Mouse (Mus musculus): Measurements from ENCODE around the gene Setd1a. TPM values are rescaled to one million over a fixed set of nuclear protein-coding genes. Genes with fewer than 3 reads are reported as not detected.
"Not testable (repeated sequence)": the region's sequence is repeated elsewhere in the genome, so short reads cannot be mapped to it uniquely, and the experiment has no call there.

Gene Setd1a
- polyA plus RNA-seq, 1 experiment from 2014 or later, result 26.0 TPM

GRCm38 (mm10) chr7:127824176-127824871 is 47.9 kb downstream of the Setd1a start, which contains the start of the genes Stx4a and Stx1b:
Stx4a (plus strand) TSS chr7:127824294.
Stx1b (minus strand) TSS chr7:127824549.
- 0 out of 2 replicates have a peak, but pooled peaks cover 6% of the 10 kb centered on the region for H3K4me1 ChIP-seq (replicated peaks; ENCODE audit: control insufficient read depth, insufficient read depth, low read length)
- ATAC-seq (replicated peaks; ENCODE audit: low FRiP score) (peak; percentile 32; the same call in 1 of the 2 replicates), DNase-seq (ENCODE audit: low spot score) (no peak)
- H3K9me3 ChIP-seq (ENCODE audit: control insufficient read depth, low read length), result no peaks in the 10 kb centered on the region
- H3K4me2 ChIP-seq, result peak within 1 kb of the TSS; percentile 67
- peak within 1 kb of the TSS; percentile 53 for H3K9ac ChIP-seq (ENCODE audit: low read depth, low read length)
- WGBS, result 9% methylated on average over 33 of the region's 38 CpGs
- H3K4me3 ChIP-seq (ENCODE audit: low read depth, low read length), result peak within 1 kb of the TSS; percentile 55
- no peaks in the 10 kb centered on the region for H3K36me3 ChIP-seq (ENCODE audit: control insufficient read depth, insufficient read depth, low read length)
- H3K27ac ChIP-seq (ENCODE audit: low read depth, low read length), result no peak within 1 kb of the TSS
- no peaks in the 10 kb centered on the region for H3K27me3 ChIP-seq (replicated peaks; ENCODE audit: control insufficient read depth, insufficient read depth, low read length)

- Histone ChIP-seq H3K9me3 (ENCODE audit: control insufficient read depth, low read length) (no peaks in the 10 kb centered on the region), H3K9ac (ENCODE audit: low read depth, low read length) (no peak overlapping the region), H3K36me3 (ENCODE audit: control insufficient read depth, insufficient read depth, low read length) (no peaks in the 10 kb centered on the region), H3K4me2 (no peak overlapping the region), H3K4me1 (replicated peaks; ENCODE audit: control insufficient read depth, insufficient read depth, low read length) (no peaks in the 10 kb centered on the region), H3K27me3 (replicated peaks; ENCODE audit: control insufficient read depth, insufficient read depth, low read length) (no peaks in the 10 kb centered on the region), H3K4me3 (ENCODE audit: low read depth, low read length) (no peak overlapping the region), H3K27ac (ENCODE audit: low read depth, low read length) (no peak overlapping the region)
- WGBS, result 85% methylated on average over 2 of the region's 2 CpGs
- DNase-seq (ENCODE audit: low spot score), result no peak
- no peak for ATAC-seq (replicated peaks; ENCODE audit: low FRiP score)
These were observed 59.1 kb downstream of the Setd1a start for GRCm38 (mm10) chr7:127835550-127835949.

- H3K9me3 ChIP-seq (ENCODE audit: control insufficient read depth, low read length), result no peaks in the 10 kb centered on the region
- no peak overlapping the region for H3K27ac ChIP-seq (ENCODE audit: low read depth, low read length)
- H3K9ac ChIP-seq (ENCODE audit: low read depth, low read length), result no peak overlapping the region
- no peaks in the 10 kb centered on the region for H3K27me3 ChIP-seq (replicated peaks; ENCODE audit: control insufficient read depth, insufficient read depth, low read length)
- DNase-seq (ENCODE audit: low spot score), result no peak
- H3K4me3 ChIP-seq (ENCODE audit: low read depth, low read length), result no peak overlapping the region
- H3K4me1 ChIP-seq (replicated peaks; ENCODE audit: control insufficient read depth, insufficient read depth, low read length), result peaks cover 7% of the 10 kb centered on the region
- no peak for ATAC-seq (replicated peaks; ENCODE audit: low FRiP score)
- H3K4me2 ChIP-seq, result no peak overlapping the region
- 93% methylated on average over 5 of the region's 5 CpGs for WGBS
- no peaks in the 10 kb centered on the region for H3K36me3 ChIP-seq (ENCODE audit: control insufficient read depth, insufficient read depth, low read length)
These were observed 61.0 kb downstream of the Setd1a start for GRCm38 (mm10) chr7:127837473-127837872.

GRCm38 (mm10) chr7:127837878-127838277 is 61.4 kb downstream of the Setd1a start:
- WGBS, result 83% methylated on average over 4 of the region's 4 CpGs
- H3K4me3 ChIP-seq (ENCODE audit: low read depth, low read length); DNase-seq (ENCODE audit: low spot score); H3K9ac ChIP-seq (ENCODE audit: low read depth, low read length); ATAC-seq (replicated peaks; ENCODE audit: low FRiP score); H3K9me3 ChIP-seq (ENCODE audit: control insufficient read depth, low read length); H3K4me1 ChIP-seq (replicated peaks; ENCODE audit: control insufficient read depth, insufficient read depth, low read length); H3K36me3 ChIP-seq (ENCODE audit: control insufficient read depth, insufficient read depth, low read length); H3K27me3 ChIP-seq (replicated peaks; ENCODE audit: control insufficient read depth, insufficient read depth, low read length); H3K4me2 ChIP-seq; H3K27ac ChIP-seq (ENCODE audit: low read depth, low read length): not testable (repeated sequence)

GRCm38 (mm10) chr7:127840031-127840430 is 63.6 kb downstream of the Setd1a start:
- H3K9me3 ChIP-seq (ENCODE audit: control insufficient read depth, low read length); H3K4me3 ChIP-seq (ENCODE audit: low read depth, low read length); H3K27ac ChIP-seq (ENCODE audit: low read depth, low read length); H3K9ac ChIP-seq (ENCODE audit: low read depth, low read length); H3K4me2 ChIP-seq; H3K27me3 ChIP-seq (replicated peaks; ENCODE audit: control insufficient read depth, insufficient read depth, low read length); DNase-seq (ENCODE audit: low spot score); H3K4me1 ChIP-seq (replicated peaks; ENCODE audit: control insufficient read depth, insufficient read depth, low read length); ATAC-seq (replicated peaks; ENCODE audit: low FRiP score): not testable (repeated sequence)
- WGBS, result 81% methylated on average over 2 of the region's 2 CpGs
- peaks cover 14% of the 10 kb centered on the region for H3K36me3 ChIP-seq (ENCODE audit: control insufficient read depth, insufficient read depth, low read length)

GRCm38 (mm10) chr7:127840886-127841285 is 64.4 kb downstream of the Setd1a start:
- Histone ChIP-seq H3K4me2 (peak overlapping the region; percentile 87), H3K27me3 (replicated peaks; ENCODE audit: control insufficient read depth, insufficient read depth, low read length) (no peaks in the 10 kb centered on the region), H3K4me3 (ENCODE audit: low read depth, low read length) (peak overlapping the region; percentile 72), H3K9me3 (ENCODE audit: control insufficient read depth, low read length) (no peaks in the 10 kb centered on the region), H3K36me3 (ENCODE audit: control insufficient read depth, insufficient read depth, low read length) (peaks cover 14% of the 10 kb centered on the region), H3K9ac (ENCODE audit: low read depth, low read length) (peak overlapping the region; percentile 71), H3K27ac (ENCODE audit: low read depth, low read length) (peak overlapping the region; percentile 83), H3K4me1 (replicated peaks; ENCODE audit: control insufficient read depth, insufficient read depth, low read length) (peaks cover 10% of the 10 kb centered on the region)
- WGBS, result 8% methylated on average over 15 of the region's 15 CpGs
- ATAC-seq (replicated peaks; ENCODE audit: low FRiP score) (peak; percentile 35; the same call in 1 of the 2 replicates), DNase-seq (ENCODE audit: low spot score) (no peak)

GRCm38 (mm10) chr7:127841340-127842000 is 65.0 kb downstream of the Setd1a start:
- peak; percentile 86 for ATAC-seq (replicated peaks; ENCODE audit: low FRiP score)
- under 1% methylated on average over 45 of the region's 46 CpGs for WGBS

GRCm38 (mm10) chr7:127842001-127842718 is 65.7 kb downstream of the Setd1a start:
- H3K27me3 ChIP-seq (replicated peaks; ENCODE audit: control insufficient read depth, insufficient read depth, low read length), result no peaks in the 10 kb centered on the region
- H3K9me3 ChIP-seq (ENCODE audit: control insufficient read depth, low read length), result no peaks in the 10 kb centered on the region

More at GRCm38 (mm10) chr7:127841340-127842000, 65.0 kb downstream of the Setd1a start:
- H3K9ac ChIP-seq (ENCODE audit: low read depth, low read length), result peak overlapping the region; percentile 71
- peaks cover 10% of the 10 kb centered on the region for H3K4me1 ChIP-seq (replicated peaks; ENCODE audit: control insufficient read depth, insufficient read depth, low read length)
- no peaks in the 10 kb centered on the region for H3K9me3 ChIP-seq (ENCODE audit: control insufficient read depth, low read length)
- H3K36me3 ChIP-seq (ENCODE audit: control insufficient read depth, insufficient read depth, low read length), result peaks cover 18% of the 10 kb centered on the region
- H3K4me3 ChIP-seq (ENCODE audit: low read depth, low read length), result peak overlapping the region; percentile 72
- DNase-seq (ENCODE audit: low spot score), result peak; percentile 93
- H3K4me2 ChIP-seq, result peak overlapping the region; percentile 87
- no peaks in the 10 kb centered on the region for H3K27me3 ChIP-seq (replicated peaks; ENCODE audit: control insufficient read depth, insufficient read depth, low read length)
- peak overlapping the region; percentile 83 for H3K27ac ChIP-seq (ENCODE audit: low read depth, low read length)

More at GRCm38 (mm10) chr7:127842001-127842718, 65.7 kb downstream of the Setd1a start:
- peak overlapping the region; percentile 71 for H3K9ac ChIP-seq (ENCODE audit: low read depth, low read length)
- peak overlapping the region; percentile 83 for H3K27ac ChIP-seq (ENCODE audit: low read depth, low read length)
- DNase-seq (ENCODE audit: low spot score), result peak; percentile 74
- H3K4me3 ChIP-seq (ENCODE audit: low read depth, low read length), result peak overlapping the region; percentile 72
- peak; percentile 66 for ATAC-seq (replicated peaks; ENCODE audit: low FRiP score)
- H3K4me2 ChIP-seq, result peak overlapping the region; percentile 87
- peaks cover 22% of the 10 kb centered on the region for H3K36me3 ChIP-seq (ENCODE audit: control insufficient read depth, insufficient read depth, low read length)
- WGBS, result under 1% methylated on average over 40 of the region's 40 CpGs
- H3K4me1 ChIP-seq (replicated peaks; ENCODE audit: control insufficient read depth, insufficient read depth, low read length), result peaks cover 10% of the 10 kb centered on the region

All from liver, embryonic 11.5 days (tissue).